Mouse (Mus musculus) CH12.LX (cell line): ENCODE results near the gene Ankrd13c.

ENCODE experiments used
- BHLHE40 ChIP-seq: IDR thresholded peaks from 2 replicates; pipeline ENCODE4 v1.6.1; 2011; ENCODE audit warnings: mild to moderate bottlenecking, low read depth, low read length, improper control_type of control experiment
- CHD2 ChIP-seq: IDR thresholded peaks from 2 replicates; pipeline ENCODE4 v1.6.1; 2011; ENCODE audit warnings: low read length, improper control_type of control experiment
- CTCF ChIP-seq, 2 experiments: IDR thresholded peaks in 1 of 2; conservative IDR thresholded peaks in 1 of 2; 2 replicates each; pipeline ENCODE4 v1.5.1; 2011 to 2012; ENCODE audit warnings: low read depth in 2 of 2, low read length in 2 of 2, improper control_type of control experiment in 1 of 2, inconsistent platforms in 1 of 2, mild to moderate bottlenecking in 1 of 2, moderate library complexity in 1 of 2
- ELF1 ChIP-seq: IDR thresholded peaks from 2 replicates; pipeline ENCODE4 v1.6.1; 2014; ENCODE audit warnings: low read depth, mild to moderate bottlenecking, inconsistent platforms, low read length, improper control_type of control experiment
- JUND ChIP-seq: conservative IDR thresholded peaks from 2 replicates; pipeline ENCODE4 v1.6.1; 2011; ENCODE audit warnings: low read depth, low read length, improper control_type of control experiment
- MAX ChIP-seq: IDR thresholded peaks from 2 replicates; pipeline ENCODE4 v1.6.1; 2011; ENCODE audit warnings: low read length, improper control_type of control experiment
- MEF2A ChIP-seq: IDR thresholded peaks from 2 replicates; pipeline ENCODE4 v1.6.1; 2014; ENCODE audit warnings: low read depth, mild to moderate bottlenecking, inconsistent platforms, low read length, improper control_type of control experiment, borderline replicate concordance
- MYC ChIP-seq: IDR thresholded peaks from 2 replicates; pipeline ENCODE4 v1.6.1; 2011; ENCODE audit warnings: low read depth, mild to moderate bottlenecking, improper control_type of control experiment, low read length
- POLR2A ChIP-seq: IDR thresholded peaks from 2 replicates; pipeline ENCODE4 v1.6.1; 2011; ENCODE audit warnings: low read depth, mild to moderate bottlenecking, improper control_type of control experiment, low read length
- POLR2AphosphoS2 ChIP-seq: IDR thresholded peaks from 2 replicates; pipeline ENCODE4 v1.6.1; 2011; ENCODE audit warnings: low read depth, low read length, improper control_type of control experiment
- RAD21 ChIP-seq: IDR thresholded peaks from 2 replicates; pipeline ENCODE4 v1.6.1; 2011; ENCODE audit warnings: low read depth, mild to moderate bottlenecking, low read length, improper control_type of control experiment, moderate library complexity
- SMC3 ChIP-seq: IDR thresholded peaks from 2 replicates; pipeline ENCODE4 v1.6.1; 2011; ENCODE audit warnings: low read depth, low read length, improper control_type of control experiment
- TBP ChIP-seq: conservative IDR thresholded peaks from 2 replicates; pipeline ENCODE4 v1.6.1; 2011; ENCODE audit warnings: low read depth, low read length, improper control_type of control experiment
- USF1 ChIP-seq: IDR thresholded peaks from 2 replicates; pipeline ENCODE4 v1.6.1; 2014; ENCODE audit warnings: low read depth, mild to moderate bottlenecking, inconsistent platforms, low read length, improper control_type of control experiment

GRCm38 (mm10) chr3:157946843-157947358 is at the start of gene Ankrd13c:
- TF ChIP-seq POLR2A (peak; percentile 96), CTCF (conservative IDR thresholded peaks at IDR 0.05 in 1 of 2, IDR thresholded peaks at IDR 0.05 in 1 of 2; ENCODE audit: low read depth in 2 of 2, low read length in 2 of 2) (no peak), MYC (peak; percentile 78), RAD21 (no peak), MAX (peak; percentile 42; the same call in 1 of the 2 replicates), JUND (peak; percentile 87), MEF2A (peak; percentile 93), USF1 (no peak; the same call in 1 of the 2 replicates), BHLHE40 (peak; percentile 55), ELF1 (peak; percentile 84), POLR2AphosphoS2 (no peak; the same call in 1 of the 2 replicates), SMC3 (peak; percentile 22; the same call in 1 of the 2 replicates), CHD2 (peak; percentile 99), TBP (peak; percentile 87)
